Mouse (Mus musculus): ENCODE data around the gene Sirt3.
"Not testable (repeated sequence)": the region's sequence is repeated elsewhere in the genome, so short reads cannot be mapped to it uniquely, and the experiment has no call there.

Gene Sirt3

DNA sequence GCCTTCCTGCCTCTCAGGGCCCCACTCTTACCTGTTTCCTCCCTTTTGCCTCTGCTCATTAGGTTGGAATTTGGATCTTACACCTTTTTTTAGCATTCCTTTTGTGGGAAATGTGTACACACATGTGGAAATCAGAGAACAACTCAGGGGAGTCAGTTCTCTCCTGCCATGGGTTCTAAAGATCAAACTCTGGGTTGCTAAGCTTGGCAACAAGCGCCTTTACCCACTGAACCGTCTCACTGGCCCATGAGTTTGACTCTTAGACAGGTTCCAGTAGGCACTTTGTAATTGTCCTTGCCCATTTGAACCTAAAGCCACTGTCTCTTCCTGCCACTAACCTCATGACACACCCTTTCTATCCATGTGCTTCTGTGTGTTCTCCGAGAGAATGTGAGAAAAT is 12.5 kb upstream of the Sirt3 start:
- no peak for DNase-seq

DNA sequence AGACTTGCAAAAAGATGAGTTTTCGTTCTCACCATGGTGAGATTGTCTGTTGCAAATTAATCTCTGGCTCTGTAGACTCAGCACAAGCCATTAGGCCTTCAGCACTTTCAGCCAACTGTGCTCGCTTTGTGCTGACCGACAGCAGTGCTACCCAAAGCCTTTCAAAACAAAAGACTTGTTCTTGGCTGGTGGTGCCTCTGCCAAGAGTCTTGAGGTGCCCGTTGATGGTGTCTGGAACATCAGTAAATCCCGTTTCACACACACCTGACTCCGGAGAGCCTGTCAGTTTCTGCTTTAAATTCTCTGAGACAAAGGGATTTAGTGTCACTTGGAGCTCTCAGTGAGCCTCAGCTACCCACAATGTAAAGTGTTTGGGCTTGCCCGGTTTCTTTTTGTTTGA is 11.9 kb upstream of the Sirt3 start:
- DNase-seq = no peak

DNA sequence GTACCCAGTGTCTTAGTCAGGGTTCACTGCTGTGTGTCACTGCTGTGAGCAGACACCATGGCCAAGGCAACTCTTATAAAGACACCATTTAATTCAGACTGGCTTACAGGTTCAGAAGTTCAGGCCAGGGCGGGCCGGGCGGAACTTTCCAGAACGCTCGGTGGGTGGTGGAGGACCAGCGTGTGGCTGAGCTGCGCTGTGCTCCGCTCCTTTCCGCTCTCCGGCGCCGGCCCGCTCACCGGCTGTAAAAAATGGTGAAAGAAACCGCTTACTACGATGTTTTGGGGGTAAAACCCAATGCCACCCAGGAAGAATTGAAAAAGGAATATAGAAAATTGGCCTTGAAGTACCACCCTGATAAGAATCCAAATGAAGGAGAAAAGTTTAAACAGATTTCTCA is 8.5 kb upstream of the Sirt3 start:
- DNase-seq = not testable (repeated sequence)

DNA sequence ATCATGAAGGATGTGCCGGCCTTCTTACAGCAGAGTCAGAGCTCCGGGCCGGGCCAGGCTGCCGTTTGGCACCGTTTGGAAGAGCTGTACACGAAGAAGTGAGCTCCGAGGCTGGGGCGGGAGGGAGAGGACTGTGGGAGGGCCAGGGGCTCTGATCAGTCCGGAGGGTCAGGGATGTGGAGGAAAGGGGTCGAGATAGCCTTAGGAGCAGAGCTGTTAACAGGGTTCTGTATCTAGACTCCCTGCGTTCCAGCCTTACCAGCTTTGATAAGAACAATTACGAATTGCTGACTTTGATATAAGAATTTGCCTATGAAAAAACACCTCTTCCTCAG is 327 bp upstream of the Sirt3 start:
- no peak for DNase-seq

DNA sequence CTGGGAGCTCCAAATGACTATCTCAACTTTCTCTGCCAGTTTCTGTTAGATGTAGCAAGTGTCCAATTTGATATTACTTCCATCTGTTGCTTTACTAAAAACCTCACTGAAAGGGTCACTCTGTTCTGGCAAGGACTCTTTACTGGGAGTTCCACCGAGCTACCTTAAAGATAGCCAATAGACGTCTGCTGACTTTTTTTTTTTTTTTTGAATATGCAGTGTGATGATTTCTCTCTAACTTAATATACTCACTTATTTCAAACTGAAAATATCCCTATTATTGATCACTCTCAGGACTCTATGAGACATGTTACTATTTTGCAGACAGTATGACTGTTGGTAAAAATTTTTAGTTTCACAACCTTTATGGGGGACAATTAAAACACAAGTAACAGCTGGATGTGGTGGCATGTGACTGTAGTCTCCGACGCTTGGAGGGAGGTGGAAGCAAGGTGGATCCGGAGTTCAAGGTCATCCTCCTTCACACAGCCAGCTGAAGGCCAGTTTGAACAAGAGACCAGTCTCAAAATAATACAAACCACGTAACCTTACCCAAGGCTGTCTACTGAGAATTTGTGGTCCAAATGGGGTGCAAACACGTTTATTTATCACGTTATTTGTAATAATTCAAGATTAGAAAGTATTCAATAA is 1.1 kb downstream of the Sirt3 start:
- no peak for DNase-seq

DNA sequence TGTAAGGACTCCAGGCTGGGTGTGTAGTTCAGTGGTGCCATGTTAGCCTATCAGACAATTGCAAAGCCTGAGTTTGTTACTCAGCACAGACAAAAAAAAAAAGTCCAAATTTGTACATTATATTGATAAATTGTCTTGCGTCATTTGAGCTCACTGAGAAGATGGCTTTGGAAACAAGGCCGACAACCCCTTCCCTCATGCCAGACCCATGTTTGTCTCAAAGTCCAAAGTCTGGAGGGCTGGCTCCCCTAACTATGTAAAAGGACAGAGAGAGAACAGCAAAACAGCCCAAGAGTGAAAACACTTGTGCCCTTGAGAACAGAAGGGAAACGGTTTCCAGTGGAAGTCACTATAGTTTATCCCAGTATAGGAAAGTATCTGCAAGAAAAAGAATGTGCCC is 1.7 kb downstream of the Sirt3 start:
- DNase-seq = no peak

DNA sequence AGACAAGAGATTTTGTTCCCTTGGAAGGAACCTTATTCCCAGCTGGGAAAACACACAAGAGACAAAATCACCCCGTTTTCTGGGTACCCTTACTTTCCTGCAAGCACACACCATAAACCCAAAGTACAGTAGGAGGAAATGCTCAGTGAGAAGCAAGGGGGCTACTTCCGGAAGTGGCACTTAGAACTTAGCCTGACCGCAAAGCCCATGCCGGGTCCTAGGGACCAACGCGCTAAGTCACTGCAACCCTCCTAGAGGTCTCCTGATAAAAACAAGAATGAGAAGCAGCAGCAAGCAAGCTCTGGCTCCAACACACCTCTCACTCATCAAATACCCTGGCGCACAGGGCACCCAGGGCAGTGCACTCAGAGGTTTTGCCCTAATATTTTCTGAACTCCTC is 2.8 kb downstream of the Sirt3 start:
- DNase-seq = no peak

DNA sequence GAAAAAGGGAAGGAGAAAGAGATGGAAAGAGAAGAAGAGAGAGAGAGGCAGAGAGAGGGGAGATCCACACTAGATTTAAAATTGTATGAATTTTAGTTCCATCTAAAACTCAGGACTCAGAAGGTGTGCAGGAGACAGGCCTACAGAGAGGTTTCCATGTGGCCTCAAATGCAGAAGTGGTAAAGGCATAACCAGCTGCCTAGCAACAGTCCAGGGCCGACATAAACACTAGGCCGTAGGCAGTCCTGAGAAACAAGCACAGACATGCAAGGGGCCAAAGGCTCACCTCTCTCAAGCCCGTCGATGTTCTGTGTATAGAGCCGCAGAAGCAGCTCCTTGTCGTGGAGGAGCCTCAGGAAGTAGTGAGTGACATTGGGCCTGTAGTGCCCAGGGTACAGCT is 4.7 kb downstream of the Sirt3 start:
- DNase-seq = no peak

DNA sequence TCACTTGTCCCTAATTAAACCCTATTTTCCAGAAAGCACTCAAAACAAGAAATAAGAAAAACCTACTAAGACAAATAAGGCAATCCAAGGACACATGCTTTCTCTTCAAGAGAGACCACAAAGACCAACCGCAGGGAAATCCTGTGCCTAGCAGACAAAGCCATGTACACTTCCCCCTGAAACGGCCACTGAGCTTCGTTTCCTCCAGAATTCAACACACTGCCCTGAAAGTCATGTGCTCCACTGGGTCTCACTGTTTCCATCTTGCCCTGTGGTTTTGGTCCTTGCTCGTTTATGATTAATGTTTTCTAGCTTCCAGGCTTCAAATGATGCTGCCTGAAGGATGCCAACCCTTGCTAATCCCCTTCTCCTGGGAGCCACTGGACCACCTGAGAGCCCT is 7.9 kb downstream of the Sirt3 start:
- DNase-seq = peak; percentile 90

DNA sequence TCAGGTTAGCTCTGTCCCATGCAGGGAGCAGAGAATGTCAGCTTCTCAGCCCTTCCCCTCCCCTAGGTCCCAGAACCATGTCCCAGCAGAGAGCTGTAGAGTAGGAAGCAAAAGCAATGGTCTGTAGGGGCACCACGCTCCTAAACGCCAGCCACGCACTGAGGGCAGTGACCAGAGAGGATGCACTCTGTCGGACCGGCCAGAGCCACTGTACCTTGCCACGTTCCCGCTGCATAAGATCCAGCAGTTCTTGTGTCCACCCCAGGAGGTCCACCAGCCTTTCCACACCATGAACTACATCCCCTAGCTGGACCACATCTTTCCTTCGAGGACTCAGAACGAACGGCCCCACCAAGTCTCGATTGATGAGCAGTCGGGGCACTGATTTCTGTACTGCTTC is 17.3 kb downstream of the Sirt3 start:
- DNase-seq = no peak

DNA sequence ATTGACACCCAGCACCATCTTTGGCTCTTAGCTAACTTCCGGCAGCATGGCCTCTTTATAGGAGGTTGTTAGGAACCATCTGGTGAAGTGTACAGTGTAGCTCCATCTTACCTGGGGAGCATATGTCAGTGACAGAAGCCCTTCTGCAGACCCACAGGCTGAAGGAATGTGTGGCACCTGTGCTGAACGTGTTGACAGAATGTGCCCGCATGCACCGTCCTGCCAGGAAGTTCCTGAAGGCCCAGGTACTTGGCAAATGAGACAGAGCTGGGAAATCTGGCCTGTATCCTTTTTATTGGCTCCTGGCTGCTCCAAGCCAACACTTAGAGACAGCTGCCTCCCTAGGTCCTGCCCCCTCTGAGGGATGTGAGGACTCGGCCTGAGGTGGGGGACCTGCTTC is 21.4 kb downstream of the Sirt3 start:
- no peak for DNase-seq

DNA sequence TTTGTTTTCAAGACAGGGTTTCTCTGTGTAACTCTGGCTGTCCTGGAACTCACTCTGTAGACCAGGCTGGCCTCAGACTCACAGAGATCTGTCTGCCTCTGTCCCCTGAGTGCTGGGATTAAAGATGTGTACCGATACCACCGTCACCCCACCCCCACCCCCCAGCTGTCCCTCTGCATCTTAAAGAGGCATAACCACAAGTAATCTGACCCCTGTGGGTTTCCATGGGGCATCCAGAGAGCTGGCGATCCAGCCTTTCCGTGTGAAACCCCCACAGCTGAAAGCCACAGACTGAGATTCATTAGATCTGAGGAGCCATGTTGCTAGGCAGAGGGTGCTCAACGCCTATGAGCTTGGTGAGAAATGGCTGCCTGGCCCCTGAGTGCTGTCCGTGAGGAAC is 22.1 kb downstream of the Sirt3 start:
- DNase-seq = no peak

DNA sequence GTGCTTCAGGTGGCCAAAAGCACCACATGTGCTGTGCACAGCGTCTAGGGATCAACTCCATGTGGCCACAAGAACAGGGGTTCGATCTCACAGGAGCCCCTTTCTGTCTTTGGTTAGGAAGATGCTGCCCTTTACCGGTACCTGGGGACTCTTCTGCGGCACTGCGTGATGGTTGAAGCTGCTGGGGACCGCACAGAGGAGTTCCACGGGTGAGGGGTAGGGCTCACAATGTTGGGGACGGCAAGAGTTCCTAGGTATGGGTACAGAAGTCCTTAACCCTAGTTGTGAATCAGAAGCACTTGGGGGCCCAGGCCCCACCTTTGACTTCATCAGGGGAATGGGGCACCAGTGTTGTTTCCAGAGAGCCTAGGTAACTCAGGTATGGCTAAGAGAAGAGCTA is 23.4 kb downstream of the Sirt3 start:
- no peak for DNase-seq

DNA sequence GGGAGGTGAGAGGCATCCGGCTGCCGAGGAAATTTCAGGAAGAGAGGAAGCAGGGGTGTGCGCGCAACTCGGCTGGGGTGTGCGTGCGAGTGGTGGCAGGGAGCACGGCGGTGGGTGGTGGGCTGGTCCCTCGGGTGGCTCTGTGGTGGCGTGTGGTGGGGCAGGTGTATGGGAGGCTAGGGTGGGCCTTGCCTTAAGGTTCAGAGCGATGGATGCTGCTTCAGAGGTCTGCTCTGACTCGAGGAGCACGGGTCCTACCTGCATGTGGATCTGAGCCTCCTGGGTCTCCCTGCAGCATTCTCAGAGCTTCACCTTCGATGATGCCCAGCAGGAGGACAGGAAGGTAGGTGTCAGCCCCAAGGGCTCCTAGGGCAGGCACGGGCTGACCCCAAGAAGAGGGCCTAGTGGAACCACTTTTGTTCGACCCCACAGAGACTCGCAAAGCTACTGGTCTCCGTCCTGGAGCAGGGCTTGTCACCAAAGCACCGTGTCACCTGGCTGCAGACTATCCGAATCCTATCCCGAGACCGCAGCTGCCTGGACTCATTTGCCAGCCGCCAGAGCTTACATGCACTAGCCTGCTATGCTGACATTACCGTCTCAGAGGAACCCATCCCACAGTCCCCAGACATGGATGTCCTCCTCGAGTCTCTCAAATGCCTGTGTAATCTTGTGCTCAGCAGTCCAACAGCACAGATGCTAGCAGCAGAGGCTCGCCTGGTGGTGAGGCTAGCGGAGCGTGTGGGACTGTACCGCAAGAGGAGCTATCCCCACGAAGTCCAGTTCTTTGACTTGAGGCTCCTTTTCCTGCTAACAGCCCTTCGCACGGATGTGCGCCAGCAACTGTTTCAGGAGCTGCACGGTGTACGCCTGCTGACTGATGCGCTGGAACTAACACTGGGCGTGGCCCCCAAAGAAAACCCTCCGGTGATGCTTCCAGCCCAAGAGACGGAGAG is 24.3 kb downstream of the Sirt3 start, which contains the start of gene Bet1l:
Gene Bet1l, minus strand, starts transcription at position 28 of the 956 bp plus-strand sequence.
- peak; percentile 92 for DNase-seq

DNA sequence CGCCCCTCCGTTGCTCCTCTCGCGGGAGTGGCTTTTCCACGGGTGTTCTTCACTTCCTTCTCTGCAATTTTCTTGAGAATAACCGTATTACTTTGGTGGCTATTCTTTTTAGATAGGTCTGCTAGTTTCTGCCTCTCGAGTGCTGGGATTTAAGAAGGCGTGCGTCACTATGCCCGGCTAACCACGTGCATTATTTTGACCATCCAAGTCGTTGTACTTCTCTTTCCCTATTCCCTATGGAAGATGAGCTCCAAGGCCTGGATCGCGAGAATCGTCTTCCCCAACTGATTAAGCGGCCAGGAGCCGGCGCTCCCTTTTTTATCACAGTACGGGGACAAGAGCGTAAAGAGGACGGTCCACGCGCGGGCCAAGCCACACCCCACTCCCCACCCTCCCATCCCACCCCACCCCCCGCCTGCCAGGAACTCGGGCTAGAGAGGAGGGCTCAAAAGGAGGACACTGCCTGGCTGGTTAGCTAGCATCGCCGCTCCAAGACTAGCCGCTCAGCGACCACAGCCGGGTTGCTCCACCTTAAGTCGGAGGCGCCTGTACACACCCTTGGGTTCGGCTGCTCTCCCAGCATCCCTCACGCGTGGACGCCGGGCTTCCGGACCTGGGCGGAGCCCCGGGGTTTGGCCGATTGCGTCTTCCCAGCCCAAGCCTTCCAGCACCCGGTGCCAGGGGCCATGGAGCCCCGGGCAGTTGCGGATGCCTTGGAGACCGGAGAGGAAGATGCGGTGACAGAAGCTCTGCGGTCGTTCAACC is 25.1 kb downstream of the Sirt3 start, which contains the start of gene Ric8a:
Gene Ric8a, plus strand, starts transcription at position 173 of the 765 bp plus-strand sequence.
- DNase-seq = peak; percentile 99

DNA sequence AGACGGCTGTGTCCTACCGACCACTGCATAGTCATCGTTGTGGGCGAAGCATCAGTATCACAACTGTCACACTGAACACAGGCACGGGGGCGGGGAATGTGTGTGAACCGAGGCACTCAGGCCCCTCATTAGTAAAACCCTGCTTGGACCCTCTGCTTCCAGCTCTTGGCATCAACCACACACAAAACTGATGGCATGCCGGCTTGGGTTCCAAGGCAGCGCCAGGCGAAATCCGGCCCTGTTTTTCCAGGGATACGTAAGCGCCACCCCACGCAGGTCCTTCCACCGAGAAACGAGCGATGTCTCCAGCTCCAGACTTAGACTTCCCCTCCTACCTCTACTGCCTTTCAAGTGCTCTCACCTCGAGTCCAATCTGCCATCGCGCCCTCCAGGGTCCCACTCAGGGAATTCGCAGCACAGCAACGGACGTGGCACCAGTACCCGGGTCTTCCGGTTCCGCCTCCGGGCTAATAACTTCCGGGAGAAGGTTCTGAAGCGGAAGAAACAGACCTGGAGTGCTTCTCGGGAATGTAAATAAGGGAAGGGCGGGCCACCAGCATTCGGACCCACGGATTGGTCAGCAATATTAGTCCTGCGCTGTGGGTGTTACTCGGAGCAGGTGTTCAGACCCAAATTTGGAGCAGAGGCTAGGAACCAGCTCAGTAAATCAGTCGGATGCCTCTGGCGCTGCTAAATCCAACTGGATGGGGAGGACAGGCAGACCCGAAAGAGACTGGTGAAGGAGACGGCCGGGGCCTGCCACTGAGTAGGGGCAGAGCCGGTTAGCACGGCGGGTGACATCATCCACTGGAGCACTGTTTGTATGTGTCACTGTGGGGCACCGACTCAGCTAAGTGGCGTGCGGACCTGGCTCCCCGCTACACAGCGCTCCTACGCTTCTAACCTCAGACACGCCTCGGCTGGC is 26.0 kb downstream of the Sirt3 start, which contains the start of gene Gm45785:
Gene Gm45785, minus strand, starts transcription at position 472 of the 925 bp plus-strand sequence.
- DNase-seq = peak; percentile 99

DNA sequence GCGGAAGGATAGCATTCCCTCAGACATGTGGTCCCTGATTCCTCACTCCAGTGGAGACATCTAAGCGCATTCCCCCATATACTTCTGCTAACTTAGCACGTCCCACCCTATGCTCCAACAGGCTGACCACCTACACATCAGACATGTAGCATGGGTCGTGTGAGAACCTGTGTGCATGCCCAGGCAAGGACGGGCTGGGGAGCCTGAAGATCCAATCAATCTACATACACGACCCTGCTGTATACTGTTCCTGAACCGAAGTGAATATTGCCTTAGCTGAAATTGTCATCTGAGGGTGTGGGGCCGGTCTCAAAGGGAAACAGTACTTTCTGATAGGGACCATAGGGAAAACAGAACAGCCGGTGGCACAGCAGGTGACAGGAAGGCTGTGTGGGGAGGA is 26.9 kb downstream of the Sirt3 start:
- no peak for DNase-seq

DNA sequence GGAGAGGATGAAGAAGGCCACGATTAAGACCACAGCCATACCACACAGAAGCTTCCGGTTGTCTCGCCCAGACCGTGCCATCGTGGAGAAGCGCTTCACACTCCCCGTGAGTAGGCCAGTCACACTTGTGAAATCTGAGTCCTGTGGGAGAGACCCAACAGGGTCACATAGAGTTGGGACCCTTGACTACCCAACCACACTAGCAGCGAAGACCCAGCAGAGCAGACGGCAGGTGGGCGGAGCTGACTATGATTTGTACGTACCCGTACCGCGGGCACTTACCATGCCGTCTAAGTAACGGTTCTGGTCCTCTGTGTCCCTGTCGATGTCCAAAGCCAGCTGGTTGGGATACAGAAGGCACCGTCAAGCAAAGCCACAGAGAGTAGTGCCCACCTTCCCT is 27.6 kb downstream of the Sirt3 start:
- peak; percentile 88 for DNase-seq

DNA sequence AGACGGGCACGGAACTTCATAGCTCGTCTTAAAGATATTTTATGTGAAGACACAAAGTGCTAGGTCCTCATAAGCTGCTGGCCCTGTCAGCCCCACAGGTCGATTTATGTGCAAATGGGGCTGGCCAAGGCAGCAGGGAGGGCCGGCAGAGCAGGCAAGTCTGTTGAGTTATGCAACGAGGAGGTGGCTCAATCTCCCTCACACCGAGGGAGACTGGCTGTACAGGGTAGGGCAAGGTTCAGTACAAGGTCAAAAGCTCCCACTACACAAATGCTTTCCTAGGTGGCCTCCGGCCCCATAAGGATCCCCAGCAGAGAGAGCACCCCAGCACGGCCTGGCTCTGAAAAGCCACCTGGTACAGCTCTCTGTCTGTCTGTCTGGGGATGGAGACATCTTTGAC is 28.7 kb downstream of the Sirt3 start:
- no peak for DNase-seq

DNA sequence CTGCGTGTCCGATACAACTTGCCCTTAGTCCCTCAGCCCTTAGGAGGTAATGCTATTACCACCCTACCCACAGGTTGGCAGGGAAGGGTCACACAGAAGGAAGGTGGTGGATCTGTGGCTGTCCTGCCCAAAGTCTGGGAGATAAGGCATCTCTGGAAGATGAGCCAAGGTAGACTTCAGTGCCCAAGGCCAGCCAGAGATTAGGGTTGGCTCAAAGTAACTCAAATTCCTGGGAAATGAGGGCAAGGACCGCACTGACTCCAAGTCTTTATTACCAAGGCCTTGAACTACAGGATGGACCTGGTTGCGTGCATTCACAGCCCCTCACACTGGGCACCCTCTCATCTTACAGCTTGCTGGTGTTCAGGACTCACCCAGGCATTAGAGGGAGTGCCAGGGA is 30.2 kb downstream of the Sirt3 start:
- DNase-seq = no peak

DNA sequence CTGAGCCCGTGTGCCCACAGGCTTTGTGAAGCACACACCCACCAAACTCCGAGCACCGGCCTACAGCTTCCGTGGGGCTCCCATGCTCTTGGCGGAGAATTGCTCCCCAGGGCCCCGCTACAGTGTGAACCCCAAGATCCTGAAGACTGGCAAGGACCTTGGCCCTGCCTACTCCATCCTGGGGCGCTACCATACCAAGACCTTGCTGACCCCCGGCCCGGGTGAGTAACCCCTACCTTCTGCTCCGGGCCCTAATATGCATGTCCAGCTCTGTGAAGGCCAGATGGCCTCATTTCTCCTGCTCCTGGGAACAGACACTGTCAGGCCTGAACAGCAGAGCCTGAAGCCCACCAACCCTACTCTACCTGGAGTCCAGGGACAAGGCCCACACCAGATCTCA is 33.5 kb downstream of the Sirt3 start:
- DNase-seq = peak; percentile 90
